Mouse (Mus musculus): ENCODE measurements around the gene Gpm6b. TPM values are rescaled to one million over a fixed set of nuclear protein-coding genes. Genes with fewer than 3 reads are reported as not detected.

Gene Gpm6b
- polyA plus RNA-seq, 1 experiment from 2014 or later = 271 TPM

DNA sequence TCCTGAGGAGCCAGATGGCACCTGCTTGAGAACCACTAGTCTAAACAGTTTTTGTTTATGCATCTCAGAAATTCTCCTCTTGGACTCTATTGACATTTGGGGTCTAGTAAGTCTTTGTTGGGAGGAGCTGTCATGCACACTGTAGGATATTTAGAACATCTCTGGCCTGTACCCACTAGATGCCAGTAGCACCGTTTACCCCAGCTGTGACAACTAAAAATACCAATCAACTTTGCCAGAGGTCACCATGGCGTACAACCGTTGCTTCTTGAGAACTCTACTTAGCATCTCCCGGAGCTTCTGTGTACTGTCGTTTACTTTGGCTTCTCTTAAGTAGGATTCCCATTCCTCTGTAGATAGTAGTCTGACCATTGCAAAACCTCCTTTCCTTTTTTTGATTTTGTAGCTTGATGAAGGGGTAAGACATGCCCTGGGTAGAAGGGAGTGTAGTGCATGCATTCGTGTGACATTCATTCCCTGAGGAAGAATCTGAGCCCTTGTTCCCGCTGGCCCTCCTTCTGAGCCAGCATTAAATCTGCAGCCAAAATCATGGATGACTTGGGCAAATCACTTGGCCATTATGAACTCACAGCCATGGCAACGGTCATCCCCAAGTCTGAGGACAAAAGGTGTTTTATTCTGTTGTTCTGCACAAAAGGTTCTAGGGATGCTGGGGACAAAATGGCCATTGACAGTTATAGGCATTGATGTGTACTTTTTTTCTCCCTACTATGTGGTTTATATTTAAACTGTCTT is 126.9 kb downstream of the Gpm6b start:
- H3K27ac ChIP-seq = no peak overlapping the region
- no peaks in the 10 kb centered on the region for H3K4me1 ChIP-seq (replicated peaks)
- no peak overlapping the region for H3K4me3 ChIP-seq (replicated peaks)
- H3K9ac ChIP-seq (replicated peaks) = no peak overlapping the region
- H3K4me2 ChIP-seq (replicated peaks) = no peak overlapping the region
- peaks cover 3% of the 10 kb centered on the region; the same call in 1 of the 2 replicates for H3K36me3 ChIP-seq
- WGBS = 69% methylated on average over 8 of the region's 8 CpGs
- ATAC-seq = no peak
- peaks cover 14% of the 10 kb centered on the region for H3K27me3 ChIP-seq
- H3K9me3 ChIP-seq = no peaks in the 10 kb centered on the region

DNA sequence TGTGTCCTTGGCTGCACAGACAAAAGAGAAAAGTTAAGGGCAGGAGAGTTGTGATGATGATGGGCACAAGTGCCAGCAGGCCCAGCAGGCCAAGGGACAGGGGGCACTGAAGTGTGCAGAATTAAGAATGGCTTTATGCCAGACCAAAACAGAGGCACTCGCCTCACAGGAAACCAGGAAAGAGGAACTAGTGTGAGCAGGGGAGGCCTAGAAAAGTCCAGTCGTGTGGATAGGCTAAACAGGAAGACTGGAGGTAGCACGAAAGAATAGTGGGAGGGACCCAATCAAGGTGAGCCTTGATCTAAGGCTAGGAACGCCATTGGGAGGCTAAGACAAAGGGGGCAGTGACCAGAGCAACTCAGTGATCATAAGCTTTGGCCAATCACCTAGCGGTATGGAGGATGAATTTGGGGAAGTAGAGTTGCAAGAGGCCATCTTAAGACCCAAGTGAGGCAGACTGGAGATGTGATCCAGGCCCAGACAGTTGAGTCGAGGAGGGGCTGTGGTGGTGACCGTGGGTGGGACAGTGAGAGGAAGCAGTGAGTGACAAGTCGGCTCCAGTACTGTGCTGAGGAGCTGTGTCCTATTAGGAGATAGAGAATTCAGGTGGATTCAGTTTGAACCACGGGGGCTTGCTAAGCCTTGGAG is 138.1 kb downstream of the Gpm6b start:
- no peak overlapping the region for H3K4me2 ChIP-seq (replicated peaks)
- no peaks in the 10 kb centered on the region for H3K9me3 ChIP-seq
- H3K27ac ChIP-seq = no peak overlapping the region
- no peak for ATAC-seq
- WGBS = 82% methylated on average over 9 of the region's 9 CpGs
- H3K27me3 ChIP-seq = peaks cover 21% of the 10 kb centered on the region; the same call in 1 of the 2 replicates
- no peak overlapping the region for H3K4me3 ChIP-seq (replicated peaks)
- H3K4me1 ChIP-seq (replicated peaks) = no peaks in the 10 kb centered on the region
- peaks cover 46% of the 10 kb centered on the region for H3K36me3 ChIP-seq
- no peak overlapping the region for H3K9ac ChIP-seq (replicated peaks)

DNA sequence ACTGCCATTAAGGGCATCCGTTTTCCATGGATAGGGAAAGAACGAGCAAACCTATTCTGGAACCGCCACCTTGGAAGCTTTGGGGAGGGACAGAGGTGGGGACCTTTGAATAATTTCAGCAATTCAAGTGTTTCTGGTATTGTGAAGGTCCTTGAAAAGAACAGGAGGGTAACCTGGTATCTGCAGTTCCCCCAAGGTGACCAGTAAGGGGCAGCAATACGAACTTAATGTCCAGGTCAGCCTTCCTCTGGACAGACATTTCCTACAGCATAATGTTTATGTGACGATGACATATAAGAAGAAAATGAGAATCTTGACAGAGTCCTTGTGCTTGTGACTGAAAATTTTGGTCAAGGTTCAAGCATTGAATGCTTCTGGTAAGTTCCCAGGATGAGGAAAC is 139.9 kb downstream of the Gpm6b start:
- Histone ChIP-seq H3K27ac (no peak overlapping the region), H3K36me3 (peaks cover 56% of the 10 kb centered on the region), H3K27me3 (peaks cover 23% of the 10 kb centered on the region; the same call in 1 of the 2 replicates), H3K9me3 (no peaks in the 10 kb centered on the region), H3K9ac (replicated peaks) (no peak overlapping the region), H3K4me3 (replicated peaks) (no peak overlapping the region), H3K4me1 (replicated peaks) (no peaks in the 10 kb centered on the region), H3K4me2 (replicated peaks) (no peak overlapping the region)
- WGBS = 82% methylated on average over 5 of the region's 5 CpGs
- ATAC-seq = no peak

DNA sequence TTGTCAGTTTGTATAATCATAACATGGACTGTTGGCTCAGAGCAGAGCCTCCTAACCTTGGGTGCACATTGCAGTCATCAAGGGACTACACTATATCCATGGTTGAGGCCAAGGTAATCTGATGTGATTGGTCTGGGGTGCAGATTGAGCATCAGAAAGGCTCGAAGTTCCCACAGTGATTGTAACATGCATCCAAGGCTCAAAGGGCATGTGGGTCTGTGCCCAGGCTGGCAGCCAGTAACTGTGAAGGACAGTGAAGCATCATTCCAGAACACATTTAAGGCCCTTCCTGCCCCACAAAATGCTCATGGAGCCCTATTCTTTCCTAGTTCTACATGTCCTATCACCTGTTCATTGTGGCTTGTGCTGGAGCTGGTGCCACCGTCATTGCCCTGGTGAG is 144.9 kb downstream of the Gpm6b start:
- Histone ChIP-seq H3K9ac (replicated peaks) (no peak overlapping the region), H3K27ac (no peak overlapping the region), H3K27me3 (peaks cover 36% of the 10 kb centered on the region; the same call in 1 of the 2 replicates), H3K4me2 (replicated peaks) (no peak overlapping the region), H3K4me3 (replicated peaks) (no peak overlapping the region), H3K9me3 (no peaks in the 10 kb centered on the region), H3K4me1 (replicated peaks) (no peaks in the 10 kb centered on the region), H3K36me3 (peaks cover 42% of the 10 kb centered on the region)
- no peak for ATAC-seq
- WGBS = 87% methylated on average over 2 of the region's 2 CpGs

DNA sequence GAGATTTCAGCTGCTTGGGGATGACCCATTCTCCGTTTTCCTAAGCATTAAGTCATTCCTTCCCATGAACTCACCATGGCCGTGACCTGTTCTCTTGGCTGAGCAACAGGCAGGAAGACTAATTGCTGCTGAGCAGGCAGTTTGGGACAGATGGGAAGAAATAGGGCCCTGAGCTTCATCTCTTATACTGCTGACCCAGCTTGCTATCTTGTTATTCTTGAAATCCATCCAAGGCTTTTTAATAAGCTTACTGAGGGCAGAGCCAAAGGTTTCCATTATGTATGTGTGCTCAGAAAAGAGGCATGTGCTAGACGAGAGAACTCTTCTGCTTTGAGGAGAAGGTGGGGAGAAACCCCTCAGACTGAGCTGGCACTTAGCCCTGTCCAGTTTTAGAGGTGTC is 146.2 kb downstream of the Gpm6b start:
- no peak for ATAC-seq
- Histone ChIP-seq H3K4me3 (replicated peaks) (no peak overlapping the region), H3K36me3 (peaks cover 34% of the 10 kb centered on the region), H3K9me3 (no peaks in the 10 kb centered on the region), H3K4me2 (replicated peaks) (no peak overlapping the region), H3K4me1 (replicated peaks) (no peaks in the 10 kb centered on the region), H3K27me3 (peaks cover 39% of the 10 kb centered on the region; the same call in 1 of the 2 replicates), H3K27ac (no peak overlapping the region), H3K9ac (replicated peaks) (no peak overlapping the region)
- WGBS = 81% methylated on average over 3 of the region's 3 CpGs

DNA sequence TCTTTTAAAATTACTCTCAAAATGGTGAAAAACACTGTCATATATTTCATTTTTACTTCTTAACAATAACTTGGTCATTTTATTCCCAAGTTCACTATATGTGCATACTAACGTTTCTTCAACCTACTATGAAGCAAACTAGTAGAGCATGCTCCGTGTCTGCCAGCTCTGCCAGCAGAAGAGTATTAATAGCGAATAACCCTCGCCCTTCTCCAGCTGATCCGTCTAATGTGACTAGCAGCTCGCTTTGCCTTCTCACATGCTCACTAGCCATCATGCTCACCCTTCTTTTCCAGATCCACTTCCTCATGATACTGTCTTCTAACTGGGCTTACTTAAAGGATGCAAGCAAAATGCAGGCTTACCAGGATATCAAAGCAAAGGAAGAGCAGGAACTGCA is 147.9 kb downstream of the Gpm6b start:
- Histone ChIP-seq H3K4me1 (replicated peaks) (no peaks in the 10 kb centered on the region), H3K4me2 (replicated peaks) (no peak overlapping the region), H3K4me3 (replicated peaks) (no peak overlapping the region), H3K9me3 (no peaks in the 10 kb centered on the region), H3K9ac (replicated peaks) (no peak overlapping the region), H3K27ac (no peak overlapping the region), H3K36me3 (peaks cover 29% of the 10 kb centered on the region), H3K27me3 (peaks cover 36% of the 10 kb centered on the region; the same call in 1 of the 2 replicates)
- no peak for ATAC-seq
- 87% methylated on average over 6 of the region's 6 CpGs for WGBS

DNA sequence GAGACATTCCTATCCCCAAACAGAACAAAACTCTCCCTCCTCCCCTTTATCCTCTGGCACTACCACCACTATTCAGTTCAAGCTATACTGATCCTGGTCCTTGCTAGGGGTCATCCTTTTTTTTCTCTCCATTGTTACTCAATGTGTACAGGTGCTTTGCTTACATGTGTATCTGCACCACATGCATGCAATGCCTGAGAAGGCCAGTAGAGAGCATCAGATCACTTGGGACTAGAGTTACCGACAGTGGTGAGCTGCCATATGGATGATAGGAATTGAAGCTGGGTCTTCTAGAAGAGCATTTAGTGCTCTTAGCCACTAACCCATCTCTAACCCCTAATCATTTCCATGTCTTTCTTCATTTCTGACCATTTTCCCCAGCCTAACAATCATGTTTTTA is 155.0 kb downstream of the Gpm6b start:
- H3K9ac ChIP-seq (replicated peaks) = no peak overlapping the region
- H3K4me3 ChIP-seq (replicated peaks) = no peak overlapping the region
- H3K27me3 ChIP-seq = peaks cover 17% of the 10 kb centered on the region; the same call in 1 of the 2 replicates
- H3K4me1 ChIP-seq (replicated peaks) = no peaks in the 10 kb centered on the region
- no peaks in the 10 kb centered on the region for H3K9me3 ChIP-seq
- H3K36me3 ChIP-seq = peaks cover 6% of the 10 kb centered on the region; the same call in 1 of the 2 replicates
- no peak overlapping the region for H3K27ac ChIP-seq
- H3K4me2 ChIP-seq (replicated peaks) = no peak overlapping the region
- ATAC-seq = no peak
- 83% methylated on average over 1 of the region's 1 CpGs for WGBS

DNA sequence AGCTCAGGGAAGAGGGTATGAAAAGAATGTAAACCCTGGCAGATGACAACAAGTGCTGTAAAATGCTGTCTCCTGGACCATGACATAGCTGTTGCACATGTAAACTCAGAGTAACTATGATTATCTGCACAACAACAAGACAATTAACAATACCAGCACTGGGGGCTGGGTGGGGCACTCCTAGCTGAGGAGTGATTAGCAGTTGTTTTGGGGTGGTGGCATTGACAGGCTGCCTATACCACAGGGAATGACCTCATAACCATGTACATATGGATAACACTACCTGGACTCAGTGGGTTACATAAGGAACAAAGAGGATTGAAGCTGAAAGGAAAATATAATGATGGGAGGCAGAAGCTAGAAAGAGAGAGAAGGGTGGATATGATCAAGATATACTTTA is 169.2 kb downstream of the Gpm6b start:
- Histone ChIP-seq H3K4me2 (replicated peaks) (no peak overlapping the region), H3K27me3 (peaks cover 31% of the 10 kb centered on the region), H3K9ac (replicated peaks) (no peak overlapping the region), H3K36me3 (peaks cover 17% of the 10 kb centered on the region), H3K9me3 (no peaks in the 10 kb centered on the region), H3K4me3 (replicated peaks) (no peak overlapping the region), H3K4me1 (replicated peaks) (no peaks in the 10 kb centered on the region), H3K27ac (no peak overlapping the region)
- ATAC-seq = no peak

DNA sequence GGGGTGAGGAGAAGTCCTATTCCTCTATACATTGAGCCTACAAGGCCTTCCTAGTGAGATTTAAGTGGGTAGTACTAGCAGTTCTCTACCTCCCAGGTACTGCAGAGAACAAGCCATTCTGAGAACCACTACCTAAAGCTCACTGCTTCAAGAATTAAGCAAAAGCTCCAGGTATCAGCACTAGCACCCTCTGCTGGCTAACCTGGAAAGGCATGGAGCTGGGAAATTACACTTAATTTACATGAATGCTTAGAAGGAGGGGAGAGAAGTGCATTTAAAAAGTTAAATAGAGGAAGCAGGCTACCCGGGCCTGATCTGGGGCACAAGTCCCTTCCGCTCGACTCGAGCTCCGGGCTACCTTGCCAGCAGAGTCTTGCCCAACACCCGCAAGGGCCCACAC is 177.5 kb downstream of the Gpm6b start:
- H3K9me3 ChIP-seq = no peaks in the 10 kb centered on the region
- no peak overlapping the region for H3K27ac ChIP-seq
- no peak overlapping the region for H3K4me2 ChIP-seq (replicated peaks)
- no peak for ATAC-seq
- no peak overlapping the region for H3K4me3 ChIP-seq (replicated peaks)
- WGBS = 73% methylated on average over 6 of the region's 6 CpGs
- no peaks in the 10 kb centered on the region for H3K4me1 ChIP-seq (replicated peaks)
- H3K27me3 ChIP-seq = no peaks in the 10 kb centered on the region; the same call in 1 of the 2 replicates
- H3K9ac ChIP-seq (replicated peaks) = no peak overlapping the region
- peaks cover 3% of the 10 kb centered on the region; the same call in 1 of the 2 replicates for H3K36me3 ChIP-seq

DNA sequence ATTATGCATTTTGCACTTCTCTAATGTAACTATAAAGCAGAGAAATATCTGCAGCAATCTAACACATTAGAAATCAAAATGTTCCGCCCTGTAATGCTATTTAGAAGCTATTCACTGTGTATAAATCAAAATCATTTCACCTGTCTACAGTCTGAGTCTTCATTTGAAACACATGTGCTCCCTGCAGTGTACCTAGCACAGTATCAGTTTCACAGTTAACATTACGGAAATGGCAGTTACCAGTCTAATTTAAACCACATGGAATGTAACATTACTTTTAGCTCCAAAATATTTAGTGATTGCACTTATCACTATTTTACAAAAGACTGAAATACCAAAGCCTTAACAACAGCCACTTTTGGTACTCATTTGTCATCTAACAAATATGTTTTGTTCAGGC is 196.1 kb downstream of the Gpm6b start:
- Histone ChIP-seq H3K4me3 (replicated peaks) (no peak overlapping the region), H3K9ac (replicated peaks) (no peak overlapping the region), H3K4me1 (replicated peaks) (peaks cover 5% of the 10 kb centered on the region), H3K27me3 (peaks cover 10% of the 10 kb centered on the region; the same call in 1 of the 2 replicates), H3K27ac (no peak overlapping the region), H3K9me3 (no peaks in the 10 kb centered on the region), H3K4me2 (replicated peaks) (no peak overlapping the region), H3K36me3 (no peaks in the 10 kb centered on the region)
- WGBS = 87% methylated on average over 2 of the region's 2 CpGs
- ATAC-seq = no peak
